Mouse (Mus musculus): ENCODE measurements around the gene Vmn2r81. TPM values are rescaled to one million over a fixed set of nuclear protein-coding genes. Genes with fewer than 3 reads are reported as not detected.

Gene Vmn2r81
- polyA plus RNA-seq (2015; fragmentation: Nextera tagmentation; extraction: Ambion mirVana): not detected in 2 replicates

GRCm38 (mm10) chr10:79247392-79247791, at the start of gene Vmn2r81:
Gene Vmn2r81 (plus strand): TSS chr10:79247692.

Other genes starting within 250 kb of the Vmn2r81 start
- not detected in 2 replicates for gene Olfr1351, start 235.2 kb upstream of the Vmn2r81 start, polyA plus RNA-seq (2015; fragmentation: Nextera tagmentation; extraction: Ambion mirVana)
- gene Olfr57, start 219.0 kb upstream of the Vmn2r81 start, polyA plus RNA-seq (2015; fragmentation: Nextera tagmentation; extraction: Ambion mirVana): 0.21 and 0.47 TPM in 2 replicates
- 26.0 and 28.5 TPM in 2 replicates for gene 2610008E11Rik, start 150.1 kb upstream of the Vmn2r81 start, polyA plus RNA-seq (2015; fragmentation: Nextera tagmentation; extraction: Ambion mirVana)
- not detected in 2 replicates for gene Vmn2r80, start 98.9 kb upstream of the Vmn2r81 start, polyA plus RNA-seq (2015; fragmentation: Nextera tagmentation; extraction: Ambion mirVana)
- gene Vmn2r82, start 108.8 kb downstream of the Vmn2r81 start, polyA plus RNA-seq (2015; fragmentation: Nextera tagmentation; extraction: Ambion mirVana): not detected in 2 replicates
- 0.05 TPM in 1 of 2 replicates, not detected in the other for gene Vmn2r83, start 221.0 kb downstream of the Vmn2r81 start, polyA plus RNA-seq (2015; fragmentation: Nextera tagmentation; extraction: Ambion mirVana)